Mouse (Mus musculus): ENCODE measurements around the gene Unc79. TPM values are rescaled to one million over a fixed set of nuclear protein-coding genes. Genes with fewer than 3 reads are reported as not detected.

Unc79 gene
- total RNA-seq, 1 experiment from 2014 or later: 0.35 TPM

GRCm38 (mm10) chr12:103214797-103215196 is 266.1 kb downstream of the Unc79 start:
- no peak for ATAC-seq (replicated peaks in 1 of 2; ENCODE audit: insufficient read depth in 1 of 2, low FRiP score in 2 of 2, low TSS enrichment in 1 of 2, low read depth in 1 of 2, poor library complexity in 2 of 2, severe bottlenecking in 2 of 2)

DNA sequence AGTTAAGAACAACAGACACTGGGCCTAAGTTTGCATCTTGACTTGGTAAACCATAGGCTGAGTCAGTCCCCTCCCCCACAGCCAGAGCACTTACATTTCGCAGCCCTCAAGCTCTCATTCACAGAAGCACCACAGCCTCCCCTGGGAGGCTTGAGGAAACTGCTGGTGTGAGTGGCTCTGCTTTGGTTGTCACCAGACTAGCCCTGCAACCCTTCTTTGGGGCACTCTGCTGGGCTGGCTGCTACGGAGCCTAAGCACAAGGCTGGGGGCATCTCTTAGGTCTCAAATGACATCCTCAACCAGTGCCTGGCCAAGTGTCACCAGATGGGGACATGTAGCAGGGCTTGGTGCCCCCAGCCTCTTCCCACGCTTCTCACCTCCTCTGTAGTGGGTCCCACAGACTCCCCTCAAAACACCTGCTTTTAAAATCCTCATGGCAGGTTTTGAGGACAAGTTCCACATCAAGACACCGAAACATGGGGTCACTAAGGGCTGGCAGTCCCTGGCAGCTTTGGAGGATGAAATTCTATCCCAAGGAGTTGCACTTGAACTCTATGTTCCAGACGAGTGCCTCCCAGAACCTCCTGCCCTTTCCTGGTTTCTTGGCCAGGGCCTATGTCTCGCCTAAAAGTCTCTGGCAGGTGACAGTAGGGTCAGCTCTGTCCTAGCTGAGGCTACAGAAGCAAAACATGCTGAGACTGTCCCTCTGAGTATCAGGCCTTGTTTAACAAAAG is 267.4 kb downstream of the Unc79 start:
- no peak for ATAC-seq (replicated peaks in 1 of 2; ENCODE audit: insufficient read depth in 1 of 2, low FRiP score in 2 of 2, low TSS enrichment in 1 of 2, low read depth in 1 of 2, poor library complexity in 2 of 2, severe bottlenecking in 2 of 2)

- no peak for ATAC-seq (replicated peaks in 1 of 2; ENCODE audit: insufficient read depth in 1 of 2, low FRiP score in 2 of 2, low TSS enrichment in 1 of 2, low read depth in 1 of 2, poor library complexity in 2 of 2, severe bottlenecking in 2 of 2)
These were observed 275.0 kb downstream of the Unc79 start for GRCm38 (mm10) chr12:103223671-103224070.

- ATAC-seq (replicated peaks in 1 of 2; ENCODE audit: insufficient read depth in 1 of 2, low FRiP score in 2 of 2, low TSS enrichment in 1 of 2, low read depth in 1 of 2, poor library complexity in 2 of 2, severe bottlenecking in 2 of 2): no peak
These were observed 277.5 kb downstream of the Unc79 start for GRCm38 (mm10) chr12:103226121-103226520.

- 0 out of 4 replicates have a peak, but pooled peaks of 1 of the 2 experiments have one; percentile 12 for ATAC-seq (replicated peaks in 1 of 2; ENCODE audit: insufficient read depth in 1 of 2, low FRiP score in 2 of 2, low TSS enrichment in 1 of 2, low read depth in 1 of 2, poor library complexity in 2 of 2, severe bottlenecking in 2 of 2)
These were observed 280.4 kb downstream of the Unc79 start for GRCm38 (mm10) chr12:103229058-103229457.

Other genes starting within 250 kb of the Unc79 start
- gene Itpk1, start 243.9 kb upstream of the Unc79 start, total RNA-seq (2017): 19.1 and 20.7 TPM in 2 replicates
- gene Moap1, start 205.2 kb upstream of the Unc79 start, total RNA-seq (2017): 10.8 and 17.4 TPM in 2 replicates
- gene Tmem251, start 205.1 kb upstream of the Unc79 start, total RNA-seq (2017): 8.4 and 10.9 TPM in 2 replicates
- gene Gm28051, start 191.1 kb upstream of the Unc79 start, total RNA-seq (2017): not detected in 2 replicates
- gene Gon7, start 191.1 kb upstream of the Unc79 start, total RNA-seq (2017): 16.5 and 26.2 TPM in 2 replicates
- gene Ubr7, start 190.9 kb upstream of the Unc79 start, total RNA-seq (2017): 56.6 and 63.3 TPM in 2 replicates
- gene Gm20604, start 190.2 kb upstream of the Unc79 start, total RNA-seq (2017): 7.3 and 9.8 TPM in 2 replicates
- gene Btbd7, start 70.4 kb upstream of the Unc79 start, total RNA-seq (2017): 31.6 and 36.5 TPM in 2 replicates
- not detected in 2 replicates for gene Cox8c, start 49.5 kb upstream of the Unc79 start, total RNA-seq (2017)